Comparison of ENCODE assay signal across 8 mouse cellular contexts in genomic region chr3:135402201-135402658, GRCm38 (mm10). TPM values are rescaled to one million over a fixed set of nuclear protein-coding genes. Genes with fewer than 3 reads are reported as not detected.
DNase-seq lines count a peak whose midpoint lies in the region; ATAC-seq and TF ChIP-seq lines count a peak whose summit lies in the region.

No protein-coding gene starts in this region.

- TF ChIP-seq POLR2A in cerebellum, adult 2 months (IDR thresholded peaks at IDR 0.05; ENCODE audit: borderline replicate concordance, insufficient read depth, low read length), result no peak

- DNase-seq in G1E (ENCODE audit: low spot score), result peak; percentile 77
- DNase-seq in cerebellum, adult 2 months, result peak; percentile 78 to 86
- DNase-seq in hindbrain, embryonic 10.5 days (ENCODE audit: low spot score), result peak; percentile 84
- DNase-seq in layer of hippocampus, adult 9-11 months, result peak; percentile 81
- DNase-seq in lung, postnatal 0 days (ENCODE audit: low spot score), result peak; percentile 90
- DNase-seq in ovary, postnatal 14 days (ENCODE audit: low spot score), result peak; percentile 80
- DNase-seq in thymus, postnatal 10 days (ENCODE audit: low spot score in 2 of 2), result peak; percentile 94 to 97

- no peak overlapping the region for H3K4me2 ChIP-seq in lung, postnatal 0 days (replicated peaks; ENCODE audit: low read depth, low read length)

- no peaks in the 10 kb centered on the region for H3K27me3 ChIP-seq in G1E (ENCODE audit: insufficient read depth, low read length)
- no peaks in the 10 kb centered on the region for H3K27me3 ChIP-seq in cerebellum, adult 2 months (ENCODE audit: control insufficient read depth, insufficient read depth, low read length)
- H3K27me3 ChIP-seq in hindbrain, embryonic 10.5 days (ENCODE audit: insufficient read depth, poor library complexity, severe bottlenecking), result no peaks in the 10 kb centered on the region
- H3K27me3 ChIP-seq in lung, postnatal 0 days (replicated peaks; ENCODE audit: insufficient read depth, low read length), result no peaks in the 10 kb centered on the region

- no peak overlapping the region for H3K9ac ChIP-seq in lung, postnatal 0 days (replicated peaks; ENCODE audit: low read depth)

- peak; percentile 87 for ATAC-seq in G1E (ENCODE audit: extremely low read depth, insufficient number of reproducible peaks, low FRiP score, poor library complexity, severe bottlenecking)
- ATAC-seq in frontal cortex, adult (ENCODE audit: low TSS enrichment), result peak; percentile 91
- ATAC-seq in lung, postnatal 0 days, result peak; percentile 87

- H3K4me3 ChIP-seq in G1E (ENCODE audit: low read depth, low read length), result no peak overlapping the region
- H3K4me3 ChIP-seq in cerebellum, adult 2 months (replicated peaks; ENCODE audit: insufficient read depth, low read depth, low read length), result no peak overlapping the region
- no peak overlapping the region for H3K4me3 ChIP-seq in hindbrain, embryonic 10.5 days
- H3K4me3 ChIP-seq in lung, postnatal 0 days (ENCODE audit: low read depth, low read length), result no peak overlapping the region

- no peak for TF ChIP-seq EP300 in lung, postnatal 0 days (IDR thresholded peaks at IDR 0.05)

- H3K9me3 ChIP-seq in G1E (replicated peaks), result no peaks in the 10 kb centered on the region
- H3K9me3 ChIP-seq in hindbrain, embryonic 10.5 days, result no peaks in the 10 kb centered on the region
- H3K9me3 ChIP-seq in lung, postnatal 0 days (ENCODE audit: low read length), result no peaks in the 10 kb centered on the region

- no peak overlapping the region for H3K27ac ChIP-seq in cerebellum, adult 2 months (ENCODE audit: insufficient read depth, low read length)
- H3K27ac ChIP-seq in hindbrain, embryonic 10.5 days, result no peak overlapping the region
- H3K27ac ChIP-seq in lung, postnatal 0 days (ENCODE audit: low read length), result no peak overlapping the region

- H3K4me1 ChIP-seq in G1E (ENCODE audit: insufficient read depth, low read depth, low read length), result peaks cover 12% of the 10 kb centered on the region
- no peaks in the 10 kb centered on the region for H3K4me1 ChIP-seq in cerebellum, adult 2 months (ENCODE audit: control insufficient read depth, insufficient read depth, low read length)
- peaks cover 8% of the 10 kb centered on the region for H3K4me1 ChIP-seq in hindbrain, embryonic 10.5 days (replicated peaks)
- H3K4me1 ChIP-seq in lung, postnatal 0 days (ENCODE audit: insufficient read depth, low read depth, low read length), result no peaks in the 10 kb centered on the region

- TF ChIP-seq CTCF in G1E (IDR thresholded peaks at IDR 0.05; ENCODE audit: low read depth, low read length), result peak; percentile 65; the same call in 1 of the 2 replicates
- peak; percentile 81 for TF ChIP-seq CTCF in cerebellum, adult 2 months (IDR thresholded peaks at IDR 0.05; ENCODE audit: borderline replicate concordance, insufficient read depth, low read depth, low read length)
- TF ChIP-seq CTCF in lung, postnatal 0 days (IDR thresholded peaks at IDR 0.05), result peak; percentile 93

- H3K36me3 ChIP-seq in G1E (replicated peaks), result peaks cover 43% of the 10 kb centered on the region
- peaks cover 23% of the 10 kb centered on the region for H3K36me3 ChIP-seq in hindbrain, embryonic 10.5 days
- H3K36me3 ChIP-seq in lung, postnatal 0 days (ENCODE audit: insufficient read depth, low read length), result no peaks in the 10 kb centered on the region

- 8% methylated on average over 10 of the region's 10 CpGs for WGBS in cerebellum, adult 2 months
- 17% methylated on average over 10 of the region's 10 CpGs for WGBS in hindbrain, embryonic 10.5 days
- 2% methylated on average over 10 of the region's 10 CpGs for WGBS in lung, postnatal 0 days

RNA-seq across cellular contexts. Expression of gene Cisd2, which starts 21.5 kb away (rescaled TPM):
- total RNA-seq in G1E (2014; fragmentation: Nextera tagmentation) (42.9 and 43.1 TPM in 2 replicates), G1E (2017) (34.0 and 35.7 TPM in 2 replicates)
- polyA plus RNA-seq in G1E (2012), result 16.9 and 18.3 TPM in 2 replicates
- polyA plus RNA-seq in cerebellum, adult 2 months (2012; rRNA removed), result 48.6 and 51.3 TPM in 2 replicates
- 72.0 and 83.7 TPM in 2 replicates for polyA plus RNA-seq in hindbrain, embryonic 10.5 days (2016; fragmentation: Nextera tagmentation; extraction: Ambion mirVana)
- 34.3 and 34.8 TPM in 2 replicates for polyA plus RNA-seq in lung, postnatal 0 days (2015; fragmentation: Nextera tagmentation; extraction: Ambion mirVana)

RNA-seq across cellular contexts. Expression of gene Ube2d3, which starts 35.7 kb away (rescaled TPM):
- 1,026 and 1,239 TPM in 2 replicates for total RNA-seq in G1E (2014; fragmentation: Nextera tagmentation)
- 547 and 623 TPM in 2 replicates for total RNA-seq in G1E (2017)
- 416 and 446 TPM in 2 replicates for polyA plus RNA-seq in G1E (2012)
- polyA plus RNA-seq in cerebellum, adult 2 months (2012; rRNA removed), result 181 and 187 TPM in 2 replicates
- 507 and 538 TPM in 2 replicates for polyA plus RNA-seq in hindbrain, embryonic 10.5 days (2016; fragmentation: Nextera tagmentation; extraction: Ambion mirVana)
- 386 TPM in 2 replicates for polyA plus RNA-seq in lung, postnatal 0 days (2015; fragmentation: Nextera tagmentation; extraction: Ambion mirVana)

RNA-seq across cellular contexts. Expression of gene Slc9b1, which starts 54.4 kb away (rescaled TPM):
- total RNA-seq in G1E (2014; fragmentation: Nextera tagmentation) (1.9 and 7.4 TPM in 2 replicates), G1E (2017) (0.41 and 0.55 TPM in 2 replicates)
- 0.12 and 0.13 TPM in 2 replicates for polyA plus RNA-seq in G1E (2012)
- 0.87 TPM in 1 of 2 replicates, not detected in the other for polyA plus RNA-seq in cerebellum, adult 2 months (2012; rRNA removed)
- polyA plus RNA-seq in hindbrain, embryonic 10.5 days (2016; fragmentation: Nextera tagmentation; extraction: Ambion mirVana), result 0.61 TPM in 1 of 2 replicates, not detected in the other
- polyA plus RNA-seq in lung, postnatal 0 days (2015; fragmentation: Nextera tagmentation; extraction: Ambion mirVana), result 0.26 and 0.31 TPM in 2 replicates
